Mouse (Mus musculus) intestine, embryonic 15.5 days (tissue): Measurements from ENCODE around the gene Serinc1. TPM values are rescaled to one million over a fixed set of nuclear protein-coding genes. Genes with fewer than 3 reads are reported as not detected.

Experiments used
- ATAC-seq: fragments of 200-750 bp; cut with Nextera tagmentation; 2 replicates; pipeline ENCODE4 v1.8.0; 2017; ENCODE audit warnings: moderate TSS enrichment, moderate library complexity
- H3K27ac ChIP-seq: fragments of 300-500 bp; sonication (generic); 2 replicates; pipeline ENCODE4 v1.5.1; 2015; ENCODE audit warnings: mild to moderate bottlenecking, inconsistent platforms
- H3K27me3 ChIP-seq: fragments of 300-500 bp; sonication (generic); replicated peaks from 2 replicates; pipeline ENCODE4 v1.6.1; 2015; ENCODE audit warnings: inconsistent platforms
- H3K36me3 ChIP-seq: fragments of 300-500 bp; sonication (generic); 2 replicates; pipeline ENCODE4 v1.6.1; 2015; ENCODE audit warnings: inconsistent platforms
- H3K4me1 ChIP-seq: fragments of 300-500 bp; sonication (generic); replicated peaks from 2 replicates; pipeline ENCODE4 v1.6.1; 2015; ENCODE audit warnings: inconsistent platforms
- H3K4me2 ChIP-seq: fragments of 300-500 bp; sonication (generic); replicated peaks from 2 replicates; pipeline ENCODE4 v1.6.1; 2015; ENCODE audit warnings: mild to moderate bottlenecking, inconsistent platforms
- H3K4me3 ChIP-seq: fragments of 300-500 bp; sonication (generic); replicated peaks from 2 replicates; pipeline ENCODE4 v1.5.1; 2015; ENCODE audit warnings: inconsistent platforms
- H3K9ac ChIP-seq: fragments of 300-500 bp; sonication (generic); 2 replicates; pipeline ENCODE4 v1.6.1; 2015; ENCODE audit warnings: inconsistent platforms
- H3K9me3 ChIP-seq: fragments of 300-500 bp; sonication (generic); 2 replicates; pipeline ENCODE4 v1.6.1; 2016; ENCODE audit warnings: inconsistent platforms
- WGBS: fragments of 180-500 bp; shearing (Covaris S2); methylation state at CpG from one replicate; pipeline ENCODE4 v1.1.7; 2015; 5-methylcytosine and 5-hydroxymethylcytosine counted together
- polyA plus RNA-seq: library from polyadenylated mRNA; unstranded; fragments of >200 nt; fragmentation: Nextera tagmentation; extraction: Ambion mirVana; gene quantifications from 2 replicates; pipeline ENCODE4 v1.2.1, GENCODE M21; 2015

The Serinc1 gene
- polyA plus RNA-seq, 1 experiment from 2014 or later = 127 TPM

- Histone ChIP-seq H3K27ac (no peak overlapping the region), H3K4me1 (0 out of 2 replicates have a peak, but pooled peaks cover 2% of the 10 kb centered on the region), H3K4me2 (no peak overlapping the region), H3K36me3 (peaks cover 11% of the 10 kb centered on the region), H3K4me3 (no peak overlapping the region), H3K9me3 (no peaks in the 10 kb centered on the region), H3K27me3 (no peaks in the 10 kb centered on the region), H3K9ac (no peak overlapping the region)
- ATAC-seq = no peak
- 84% methylated on average over 5 of the region's 5 CpGs for WGBS
These were observed 5.9 kb downstream of the Serinc1 start for GRCm38 (mm10) chr10:57526469-57526868.

- H3K27me3 ChIP-seq = no peaks in the 10 kb centered on the region
- ATAC-seq = no peak
- peaks cover 26% of the 10 kb centered on the region for H3K36me3 ChIP-seq
- H3K4me3 ChIP-seq = no peak overlapping the region
- WGBS = 73% methylated on average over 1 of the region's 1 CpGs
- no peaks in the 10 kb centered on the region for H3K4me1 ChIP-seq
- no peaks in the 10 kb centered on the region for H3K9me3 ChIP-seq
- H3K4me2 ChIP-seq = no peak overlapping the region
- no peak overlapping the region for H3K9ac ChIP-seq
- H3K27ac ChIP-seq = no peak overlapping the region
These were observed 17.1 kb downstream of the Serinc1 start for GRCm38 (mm10) chr10:57515278-57515677.

GRCm38 (mm10) chr10:57514616-57515015 is 17.7 kb downstream of the Serinc1 start:
- Histone ChIP-seq H3K27ac (no peak overlapping the region), H3K4me3 (no peak overlapping the region), H3K9ac (no peak overlapping the region), H3K27me3 (no peaks in the 10 kb centered on the region), H3K4me1 (no peaks in the 10 kb centered on the region), H3K9me3 (no peaks in the 10 kb centered on the region), H3K4me2 (no peak overlapping the region), H3K36me3 (peaks cover 26% of the 10 kb centered on the region)
- no peak for ATAC-seq
- WGBS = 93% methylated on average over 2 of the region's 2 CpGs

- 74% methylated on average over 9 of the region's 9 CpGs for WGBS
- H3K4me1 ChIP-seq = no peaks in the 10 kb centered on the region
- no peak for ATAC-seq
- H3K9me3 ChIP-seq = no peaks in the 10 kb centered on the region
- H3K4me3 ChIP-seq = no peak overlapping the region
- H3K27ac ChIP-seq = no peak overlapping the region
- no peaks in the 10 kb centered on the region for H3K27me3 ChIP-seq
- no peak overlapping the region for H3K9ac ChIP-seq
- H3K36me3 ChIP-seq = no peaks in the 10 kb centered on the region
- no peak overlapping the region for H3K4me2 ChIP-seq
These were observed 32.7 kb downstream of the Serinc1 start for GRCm38 (mm10) chr10:57499414-57500156.

GRCm38 (mm10) chr10:57492050-57492449 is 40.3 kb downstream of the Serinc1 start:
- H3K27me3 ChIP-seq = no peaks in the 10 kb centered on the region
- H3K4me3 ChIP-seq = no peak overlapping the region
- no peak for ATAC-seq
- WGBS = 89% methylated on average over 2 of the region's 2 CpGs
- no peaks in the 10 kb centered on the region for H3K9me3 ChIP-seq
- H3K4me2 ChIP-seq = no peak overlapping the region
- 0 out of 2 replicates have a peak, but pooled peaks cover 3% of the 10 kb centered on the region for H3K4me1 ChIP-seq
- no peak overlapping the region for H3K9ac ChIP-seq
- H3K36me3 ChIP-seq = no peaks in the 10 kb centered on the region
- no peak overlapping the region for H3K27ac ChIP-seq

GRCm38 (mm10) chr10:57488591-57488990 is 43.7 kb downstream of the Serinc1 start:
- H3K4me1 ChIP-seq = 0 out of 2 replicates have a peak, but pooled peaks cover 3% of the 10 kb centered on the region
- no peaks in the 10 kb centered on the region for H3K36me3 ChIP-seq
- no peak overlapping the region for H3K27ac ChIP-seq
- H3K27me3 ChIP-seq = no peaks in the 10 kb centered on the region
- no peak overlapping the region for H3K4me2 ChIP-seq
- H3K9ac ChIP-seq = no peak overlapping the region
- no peaks in the 10 kb centered on the region for H3K9me3 ChIP-seq
- no peak overlapping the region for H3K4me3 ChIP-seq
- ATAC-seq = no peak

- Histone ChIP-seq H3K9ac (peak overlapping the region; percentile 94), H3K36me3 (no peaks in the 10 kb centered on the region), H3K9me3 (no peaks in the 10 kb centered on the region), H3K27me3 (no peaks in the 10 kb centered on the region), H3K4me1 (0 out of 2 replicates have a peak, but pooled peaks cover 3% of the 10 kb centered on the region), H3K27ac (no peak overlapping the region), H3K4me2 (peak overlapping the region; percentile 61), H3K4me3 (peak overlapping the region; percentile 89)
- no peak for ATAC-seq
- under 1% methylated on average over 8 of the region's 8 CpGs for WGBS
These were observed 45.1 kb downstream of the Serinc1 start for GRCm38 (mm10) chr10:57487201-57487600.

- Histone ChIP-seq H3K27ac (peak overlapping the region; percentile 95), H3K36me3 (no peaks in the 10 kb centered on the region), H3K4me2 (peak overlapping the region; percentile 61), H3K4me3 (peak overlapping the region; percentile 89), H3K9ac (peak overlapping the region; percentile 94), H3K27me3 (no peaks in the 10 kb centered on the region), H3K4me1 (0 out of 2 replicates have a peak, but pooled peaks cover 3% of the 10 kb centered on the region), H3K9me3 (no peaks in the 10 kb centered on the region)
- 0% methylated on average over 57 of the region's 65 CpGs for WGBS
- peak; percentile 92 for ATAC-seq
These were observed 45.7 kb downstream of the Serinc1 start for GRCm38 (mm10) chr10:57486542-57487071.

- peak within 1 kb of the TSS; percentile 95 for H3K27ac ChIP-seq
- peak; percentile 100 for ATAC-seq
- H3K4me3 ChIP-seq = peak within 1 kb of the TSS; percentile 89
- no peaks in the 10 kb centered on the region for H3K36me3 ChIP-seq
- H3K27me3 ChIP-seq = no peaks in the 10 kb centered on the region
- under 1% methylated on average over 52 of the region's 52 CpGs for WGBS
- H3K9me3 ChIP-seq = no peaks in the 10 kb centered on the region
- peak within 1 kb of the TSS; percentile 94 for H3K9ac ChIP-seq
- H3K4me2 ChIP-seq = peak within 1 kb of the TSS; percentile 61
- 0 out of 2 replicates have a peak, but pooled peaks cover 3% of the 10 kb centered on the region for H3K4me1 ChIP-seq
These were observed 46.3 kb downstream of the Serinc1 start, which contains the start of gene Hsf2 for GRCm38 (mm10) chr10:57485908-57486541. Hsf2 (plus strand) TSS chr10:57486385.

- WGBS = 81% methylated on average over 3 of the region's 3 CpGs
- no peak overlapping the region for H3K4me2 ChIP-seq
- H3K4me3 ChIP-seq = no peak overlapping the region
- no peak overlapping the region for H3K9ac ChIP-seq
- ATAC-seq = no peak
- H3K27ac ChIP-seq = no peak overlapping the region
- no peaks in the 10 kb centered on the region for H3K27me3 ChIP-seq
- H3K4me1 ChIP-seq = 0 out of 2 replicates have a peak, but pooled peaks cover 2% of the 10 kb centered on the region
- no peaks in the 10 kb centered on the region for H3K36me3 ChIP-seq
- H3K9me3 ChIP-seq = no peaks in the 10 kb centered on the region
These were observed 47.6 kb downstream of the Serinc1 start for GRCm38 (mm10) chr10:57484741-57485140.

GRCm38 (mm10) chr10:57481717-57482116 is 50.6 kb downstream of the Serinc1 start:
- Histone ChIP-seq H3K9ac (no peak overlapping the region), H3K36me3 (no peaks in the 10 kb centered on the region), H3K4me3 (no peak overlapping the region), H3K9me3 (no peaks in the 10 kb centered on the region), H3K27ac (no peak overlapping the region), H3K4me2 (no peak overlapping the region), H3K4me1 (no peaks in the 10 kb centered on the region), H3K27me3 (no peaks in the 10 kb centered on the region)
- 50% methylated on average over 5 of the region's 5 CpGs for WGBS
- no peak for ATAC-seq

GRCm38 (mm10) chr10:57477121-57477843 is 55.0 kb downstream of the Serinc1 start:
- Histone ChIP-seq H3K36me3 (no peaks in the 10 kb centered on the region), H3K9ac (no peak overlapping the region), H3K27me3 (no peaks in the 10 kb centered on the region), H3K9me3 (no peaks in the 10 kb centered on the region), H3K4me3 (no peak overlapping the region), H3K4me2 (no peak overlapping the region), H3K4me1 (no peaks in the 10 kb centered on the region), H3K27ac (no peak overlapping the region)
- WGBS = 76% methylated on average over 9 of the region's 9 CpGs
- no peak for ATAC-seq
